Mouse (Mus musculus) CH12.LX (cell line): ENCODE results near the gene C1qtnf5. TPM values are rescaled to one million over a fixed set of nuclear protein-coding genes. Genes with fewer than 3 reads are reported as not detected.
A peak's percentile ranks its signal among the peaks of the same experiment; 100 is the strongest.

ENCODE experiments used
- DNase-seq: peaks from one replicate; pipeline ENCODE4 v3.0.0-alpha.2; 2013; ENCODE audit errors: extremely low read depth
- H3K27ac ChIP-seq: 2 replicates; pipeline ENCODE4 v1.5.1; 2012; ENCODE audit warnings: low read depth, mild to moderate bottlenecking, control low read depth, moderate library complexity; ENCODE audit not compliant: insufficient read depth
- H3K27me3 ChIP-seq: replicated peaks from 2 replicates; pipeline ENCODE3; 2012; ENCODE audit warnings: inconsistent platforms
- H3K36me3 ChIP-seq, 2 experiments: replicated peaks in 1 of 2; 2 replicates each; pipeline versions ENCODE3 to v1.6.1; 2012; ENCODE audit warnings: inconsistent platforms in 1 of 2, low read length in 1 of 2, mild to moderate bottlenecking in 1 of 2, mixed read lengths in 1 of 2, moderate library complexity in 1 of 2; ENCODE audit not compliant: control insufficient read depth in 1 of 2, insufficient read depth in 1 of 2
- H3K4me1 ChIP-seq, 2 experiments: 2 replicates each; pipeline ENCODE4 v1.6.1; 2012; ENCODE audit warnings: inconsistent platforms in 1 of 2, moderate library complexity in 1 of 2; ENCODE audit not compliant: insufficient read depth in 2 of 2, control insufficient read depth in 1 of 2
- H3K4me2 ChIP-seq: 2 replicates; pipeline ENCODE4 v1.6.1; 2012; ENCODE audit warnings: low read depth, mild to moderate bottlenecking, control low read depth; ENCODE audit not compliant: poor library complexity, insufficient read depth, severe bottlenecking
- H3K4me3 ChIP-seq, 3 experiments: fragments of 150-350 bp in 1 of 3; sonication (generic) in 1 of 3; replicated peaks in 1 of 3; 2 replicates each; pipeline versions ENCODE3 to v1.5.1; 2011 to 2012; ENCODE audit warnings: low read depth in 2 of 3, low read length in 2 of 3, mild to moderate bottlenecking in 2 of 3, moderate library complexity in 2 of 3, control low read depth in 1 of 3, improper control_type of control experiment in 1 of 3, inconsistent platforms in 1 of 3, mixed read lengths in 1 of 3; ENCODE audit not compliant: poor library complexity in 1 of 3
- H3K79me2 ChIP-seq: replicated peaks from 2 replicates; pipeline ENCODE4 v1.6.1; 2012; ENCODE audit warnings: mild to moderate bottlenecking, moderate library complexity; ENCODE audit not compliant: control insufficient read depth, poor library complexity, insufficient read depth, severe bottlenecking; ENCODE audit errors: extremely low read depth
- H3K9ac ChIP-seq: 2 replicates; pipeline ENCODE4 v1.6.1; 2012; ENCODE audit warnings: low read depth, mild to moderate bottlenecking, control low read depth, moderate library complexity; ENCODE audit not compliant: insufficient read depth
- H3K9me3 ChIP-seq: replicated peaks from 2 replicates; pipeline ENCODE3; 2012; ENCODE audit warnings: low read length, inconsistent platforms, mixed read lengths
- BHLHE40 ChIP-seq: IDR thresholded peaks from 2 replicates; pipeline ENCODE4 v1.6.1; 2011; ENCODE audit warnings: mild to moderate bottlenecking, low read depth, low read length, improper control_type of control experiment
- CHD2 ChIP-seq: IDR thresholded peaks from 2 replicates; pipeline ENCODE4 v1.6.1; 2011; ENCODE audit warnings: low read length, improper control_type of control experiment
- CTCF ChIP-seq, 2 experiments: IDR thresholded peaks in 1 of 2; conservative IDR thresholded peaks in 1 of 2; 2 replicates each; pipeline ENCODE4 v1.5.1; 2011 to 2012; ENCODE audit warnings: low read depth in 2 of 2, low read length in 2 of 2, improper control_type of control experiment in 1 of 2, inconsistent platforms in 1 of 2, mild to moderate bottlenecking in 1 of 2, moderate library complexity in 1 of 2
- EP300 ChIP-seq: IDR thresholded peaks from 2 replicates; pipeline ENCODE4 v1.6.1; 2011; ENCODE audit warnings: low read length, improper control_type of control experiment
- ETS1 ChIP-seq: conservative IDR thresholded peaks from 2 replicates; pipeline ENCODE4 v1.6.1; 2012; ENCODE audit warnings: low read depth, mild to moderate bottlenecking, inconsistent platforms, low read length, improper control_type of control experiment, moderate library complexity
- HCFC1 ChIP-seq: IDR thresholded peaks from 2 replicates; pipeline ENCODE4 v1.6.1; 2012; ENCODE audit warnings: low read depth, mild to moderate bottlenecking, inconsistent platforms, low read length, improper control_type of control experiment
- JUND ChIP-seq: conservative IDR thresholded peaks from 2 replicates; pipeline ENCODE4 v1.6.1; 2011; ENCODE audit warnings: low read depth, low read length, improper control_type of control experiment
- KAT2A ChIP-seq: IDR thresholded peaks from 2 replicates; pipeline ENCODE4 v1.6.1; 2012; ENCODE audit warnings: low read length, improper control_type of control experiment, inconsistent platforms; ENCODE audit not compliant: insufficient replicate concordance
- MAFK ChIP-seq: IDR thresholded peaks from 2 replicates; pipeline ENCODE4 v1.6.1; 2011; ENCODE audit warnings: low read length, improper control_type of control experiment; ENCODE audit not compliant: insufficient replicate concordance
- MEF2A ChIP-seq: IDR thresholded peaks from 2 replicates; pipeline ENCODE4 v1.6.1; 2014; ENCODE audit warnings: low read depth, mild to moderate bottlenecking, inconsistent platforms, low read length, improper control_type of control experiment, borderline replicate concordance
- MYC ChIP-seq: IDR thresholded peaks from 2 replicates; pipeline ENCODE4 v1.6.1; 2011; ENCODE audit warnings: low read depth, mild to moderate bottlenecking, improper control_type of control experiment, low read length
- POLR2A ChIP-seq: IDR thresholded peaks from 2 replicates; pipeline ENCODE4 v1.6.1; 2011; ENCODE audit warnings: low read depth, mild to moderate bottlenecking, improper control_type of control experiment, low read length
- POLR2AphosphoS2 ChIP-seq: IDR thresholded peaks from 2 replicates; pipeline ENCODE4 v1.6.1; 2011; ENCODE audit warnings: low read depth, low read length, improper control_type of control experiment
- RAD21 ChIP-seq: IDR thresholded peaks from 2 replicates; pipeline ENCODE4 v1.6.1; 2011; ENCODE audit warnings: low read depth, mild to moderate bottlenecking, low read length, improper control_type of control experiment, moderate library complexity
- SIN3A ChIP-seq: IDR thresholded peaks from 2 replicates; pipeline ENCODE4 v1.6.1; 2012; ENCODE audit warnings: low read length, improper control_type of control experiment, inconsistent platforms
- TCF12 ChIP-seq: IDR thresholded peaks from 2 replicates; pipeline ENCODE4 v1.6.1; 2014; ENCODE audit warnings: low read depth, mild to moderate bottlenecking, inconsistent platforms, low read length, improper control_type of control experiment
- USF1 ChIP-seq: IDR thresholded peaks from 2 replicates; pipeline ENCODE4 v1.6.1; 2014; ENCODE audit warnings: low read depth, mild to moderate bottlenecking, inconsistent platforms, low read length, improper control_type of control experiment
- ZMIZ1 ChIP-seq: IDR thresholded peaks from 2 replicates; pipeline ENCODE4 v1.6.1; 2012; ENCODE audit warnings: low read depth, mild to moderate bottlenecking, inconsistent platforms, low read length, improper control_type of control experiment
- ZNF384 ChIP-seq: IDR thresholded peaks from 2 replicates; pipeline ENCODE4 v1.6.1; 2012; ENCODE audit warnings: low read depth, low read length, improper control_type of control experiment, inconsistent platforms
- dilution Hi-C: fragments of 300-500 bp; cut with MboI; formaldehyde crosslinking; loops from 2 replicates; pipeline ENCODE4 v1.14.3; 2020; ENCODE audit warnings: low sequenced_read_pairs; ENCODE audit not compliant: extremely low pct_unique_long_range_greater_than_20kb, extremely low pct_ligation_motif_present
- in situ Hi-C: fragments of 300-500 bp; cut with MboI; formaldehyde crosslinking; loops from 3 replicates; pipeline ENCODE4 v1.14.3; 2019; ENCODE audit warnings: low sequenced_read_pairs, low pct_ligation_motif_present, low pct_unique_long_range_greater_than_20kb, mixed read lengths
- polyA plus RNA-seq: library from polyadenylated mRNA; unstranded; fragments of >175 nt; gene quantifications from 2 replicates; pipeline ENCODE4 v1.2.1, GENCODE M21; 2012; ENCODE audit warnings: low read depth; ENCODE audit not compliant: insufficient read length
- total RNA-seq, 2 experiments: library from RNA; depleted of rRNA; stranded (reverse); fragments of 300-350 nt in 1 of 2; fragments of >200 nt in 1 of 2; gene quantifications; 2 replicates each; pipeline ENCODE4 v1.2.3; 2012 to 2014

C1qtnf5 gene
- total and polyA plus RNA-seq, 3 experiments, result not detected

DNA sequence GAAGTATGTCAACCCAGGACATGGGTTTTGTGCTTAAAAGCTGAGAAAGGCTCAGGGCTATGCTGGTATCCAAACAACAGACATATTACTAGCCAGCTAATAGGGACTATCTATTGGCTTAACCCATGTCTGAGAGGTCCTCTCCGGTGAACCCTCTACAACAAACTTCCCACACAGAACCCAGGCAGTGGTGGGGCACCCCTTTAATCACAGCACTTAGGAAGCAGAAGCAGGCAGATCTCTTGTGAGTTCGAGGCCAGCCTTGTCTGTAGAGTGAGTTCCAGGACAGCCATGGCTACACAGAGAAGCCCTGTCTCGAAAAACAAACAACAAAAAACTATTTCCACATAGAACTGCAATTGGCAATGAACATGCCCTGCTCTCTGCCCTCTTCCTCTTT is 19.7 kb downstream of the C1qtnf5 start:
- H3K4me2 ChIP-seq, result peak overlapping the region; percentile 52
- TF ChIP-seq ZNF384 (0 out of 2 replicates have a peak, but pooled peaks have one; percentile 4), ZMIZ1 (no peak)
- no peak overlapping the region for H3K4me3 ChIP-seq
- H3K9me3 ChIP-seq, result no peaks in the 10 kb centered on the region
- H3K27me3 ChIP-seq, result peaks cover 30% of the 10 kb centered on the region
- no peak for DNase-seq
- peaks cover 3 to 38% of the 10 kb centered on the region in 2 experiments for H3K4me1 ChIP-seq
- H3K36me3 ChIP-seq, result no peaks in the 10 kb centered on the region
- in situ Hi-C loops (loop anchor here (10.0 kb wide), 1 partner anchor 138 kb away; the partner anchor contains the start of gene Nlrx1), dilution Hi-C loops (no loop called here)
- 0 out of 2 replicates have a peak overlapping the region, but pooled peaks have one; percentile 2 for H3K9ac ChIP-seq
- no peak overlapping the region for H3K27ac ChIP-seq
- H3K79me2 ChIP-seq, result no peaks in the 10 kb centered on the region

DNA sequence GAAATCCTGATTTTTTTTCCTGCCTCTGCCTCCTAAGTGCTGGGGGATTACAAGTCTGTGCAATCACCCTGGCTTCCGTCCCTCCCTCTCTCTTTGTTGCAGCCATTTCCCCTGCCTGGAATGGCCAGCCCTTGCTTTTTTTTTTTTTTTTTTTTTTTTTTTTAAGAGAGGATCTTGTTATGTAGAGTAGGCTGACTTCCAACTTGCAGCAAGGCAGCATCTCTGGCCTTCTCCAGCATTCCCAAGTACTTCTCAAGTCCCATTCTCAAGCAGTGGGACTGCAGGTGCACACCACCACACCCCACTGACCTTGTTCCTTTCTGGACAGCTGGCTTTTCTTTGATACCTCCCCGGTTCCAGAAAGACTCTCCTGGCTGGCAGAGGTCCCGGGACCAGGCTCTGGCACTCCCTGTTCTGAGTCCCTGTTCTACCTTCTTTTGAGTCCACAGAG is 20.3 kb downstream of the C1qtnf5 start:
- Histone ChIP-seq H3K4me1 (peaks cover 3 to 38% of the 10 kb centered on the region in 2 experiments), H3K27me3 (peaks cover 34% of the 10 kb centered on the region), H3K27ac (no peak overlapping the region), H3K9ac (no peak overlapping the region), H3K9me3 (no peaks in the 10 kb centered on the region), H3K4me3 (no peak overlapping the region), H3K4me2 (no peak overlapping the region), H3K36me3 (no peaks in the 10 kb centered on the region), H3K79me2 (no peaks in the 10 kb centered on the region)
- TF ChIP-seq JUND (no peak), ZMIZ1 (no peak), EP300 (no peak), ZNF384 (0 out of 2 replicates have a peak, but pooled peaks have one; percentile 20), POLR2A (no peak), MYC (no peak), TCF12 (no peak)
- dilution Hi-C loops, result no loop called here
- in situ Hi-C loops, result loop anchor here (10.0 kb wide), 1 partner anchor 137 kb away; the partner anchor contains the start of gene Nlrx1
- no peak for DNase-seq

GRCm38 (mm10) chr9:44129633-44130032 is 22.6 kb downstream of the C1qtnf5 start:
- H3K9me3 ChIP-seq, result no peaks in the 10 kb centered on the region
- peaks cover 3 to 39% of the 10 kb centered on the region in 2 experiments for H3K4me1 ChIP-seq
- H3K4me3 ChIP-seq, result peak overlapping the region; percentile 34 to 43 (median 41)
- H3K9ac ChIP-seq, result peak overlapping the region; percentile 22
- no peaks in the 10 kb centered on the region for H3K79me2 ChIP-seq
- TF ChIP-seq EP300 (no peak), JUND (no peak), SIN3A (no peak), POLR2AphosphoS2 (no peak), MAFK (no peak), MYC (no peak), CHD2 (no peak), BHLHE40 (no peak), HCFC1 (no peak), USF1 (no peak), KAT2A (no peak), TCF12 (no peak), ETS1 (no peak), CTCF (conservative IDR thresholded peaks at IDR 0.05 in 1 of 2, IDR thresholded peaks at IDR 0.05 in 1 of 2; ENCODE audit: low read depth in 2 of 2, low read length in 2 of 2) (no peak), RAD21 (no peak), MEF2A (no peak)
- DNase-seq, result no peak
- dilution Hi-C loops (no loop called here), in situ Hi-C loops (loop anchor here (10.0 kb wide), 1 partner anchor 135 kb away; the partner anchor contains the start of gene Nlrx1)
- peaks cover 55% of the 10 kb centered on the region for H3K27me3 ChIP-seq
- H3K27ac ChIP-seq, result no peak overlapping the region
- no peaks in the 10 kb centered on the region for H3K36me3 ChIP-seq
- H3K4me2 ChIP-seq, result peak overlapping the region; percentile 48
